Mouse (Mus musculus) kidney, postnatal 14 days (tissue): ENCODE measurements around the gene Hgfac.

Experiments used
- DNase-seq: peaks from one replicate; pipeline ENCODE4 v3.0.0; 2022; ENCODE audit warnings: mixed read lengths

Gene Hgfac

DNA sequence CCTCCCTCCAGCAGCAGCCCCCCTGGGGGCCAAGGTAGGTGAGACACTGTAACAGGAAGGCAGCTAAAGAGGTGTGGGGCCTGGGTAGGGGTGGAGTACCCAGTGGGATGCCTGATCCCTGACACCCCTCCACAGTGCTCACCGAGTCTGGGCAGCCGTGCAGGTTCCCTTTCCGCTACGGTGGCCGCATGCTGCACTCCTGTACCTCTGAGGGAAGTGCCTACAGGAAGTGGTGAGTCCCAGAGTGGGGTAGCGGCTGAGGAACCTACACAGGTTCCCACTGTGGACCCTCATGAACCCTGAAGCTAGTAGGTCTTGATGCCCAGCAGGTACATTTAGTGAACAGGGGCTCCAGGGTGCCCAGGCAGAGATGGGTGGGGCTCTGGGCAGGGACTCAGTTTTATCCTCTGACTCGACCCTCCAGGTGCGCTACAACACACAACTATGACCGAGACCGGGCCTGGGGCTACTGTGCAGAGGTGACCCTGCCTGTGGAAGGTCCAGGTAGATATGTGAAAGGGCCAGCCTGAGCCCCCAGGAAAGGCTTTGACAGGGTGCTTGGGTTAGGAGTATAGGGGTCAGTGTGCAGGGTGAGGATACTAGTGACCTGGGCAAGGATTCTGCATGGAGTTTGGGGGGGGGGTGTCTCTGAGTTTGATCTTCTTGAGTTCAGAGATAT is 1.3 kb downstream of the Hgfac start:
- DNase-seq, result no peak

DNA sequence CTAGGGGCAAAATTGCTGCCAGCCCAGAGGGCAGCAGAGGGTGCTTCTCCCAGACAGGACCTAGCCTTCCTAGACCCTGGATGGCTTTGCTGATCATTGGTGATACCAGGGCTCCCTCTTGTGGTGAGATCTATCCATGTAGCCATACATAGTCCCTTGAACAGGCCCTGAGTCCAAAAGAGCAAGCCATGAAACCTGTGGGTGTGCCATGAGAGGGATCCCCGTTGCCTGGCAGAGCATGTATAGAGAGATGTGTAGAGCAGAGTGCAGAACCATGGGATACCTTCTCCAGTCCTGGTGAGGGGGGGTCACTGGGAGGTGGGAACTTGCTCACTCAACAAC is 1.8 kb downstream of the Hgfac start:
- DNase-seq, result peak; percentile 89

GRCm38 (mm10) chr5:35050541-35050940 is 9.2 kb downstream of the Hgfac start:
- no peak for DNase-seq

DNA sequence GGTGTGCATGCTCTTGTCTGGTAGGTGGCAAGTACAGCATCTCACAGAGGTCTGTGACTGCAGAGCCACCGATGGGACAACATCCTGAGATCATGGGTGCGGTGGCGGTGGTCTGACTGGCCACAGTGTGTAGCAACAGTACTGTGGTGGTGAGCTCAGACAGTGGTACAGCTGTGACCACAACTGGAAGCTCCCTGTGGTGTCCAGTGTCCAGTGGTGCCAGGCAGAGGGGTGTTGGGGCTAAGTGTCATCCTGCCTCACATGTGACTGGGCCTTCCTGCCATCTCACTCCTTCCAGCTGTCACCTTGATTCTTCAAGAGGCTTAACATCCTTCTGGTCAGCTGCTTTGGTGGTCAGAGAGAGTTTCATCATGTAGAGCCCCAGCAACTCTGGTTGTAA is 13.3 kb downstream of the Hgfac start:
- no peak for DNase-seq

GRCm38 (mm10) chr5:35055076-35055475 is 13.8 kb downstream of the Hgfac start:
- peak; percentile 52 for DNase-seq

- DNase-seq, result peak; percentile 72
These were observed 15.5 kb downstream of the Hgfac start, which contains the start of gene Dok7 for GRCm38 (mm10) chr5:35056604-35057432. TSS of gene Dok7 (plus strand) at chr5:35056766.

DNA sequence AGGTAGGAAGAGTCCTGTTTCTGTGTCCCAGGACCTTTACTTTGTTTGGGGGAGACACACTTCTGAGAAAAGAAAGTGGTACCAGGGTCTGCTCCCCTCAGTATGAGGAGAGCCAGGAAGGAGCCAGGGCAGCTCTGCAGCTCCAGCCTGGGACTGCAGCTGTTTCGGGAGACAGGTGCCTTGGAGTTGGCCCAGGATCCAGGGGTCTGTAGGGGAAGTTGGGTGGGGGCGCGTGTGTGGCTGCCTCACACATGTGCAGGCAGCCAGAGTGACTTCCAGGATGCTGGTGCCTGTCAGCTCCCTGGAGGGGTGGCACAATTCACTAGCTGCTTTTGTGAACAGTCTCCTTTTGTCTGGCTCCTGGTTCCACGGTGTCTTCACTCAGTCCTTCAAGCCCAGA is 16.3 kb downstream of the Hgfac start:
- no peak for DNase-seq

GRCm38 (mm10) chr5:35058216-35058615 is 16.9 kb downstream of the Hgfac start:
- no peak for DNase-seq

- no peak for DNase-seq
These were observed 18.8 kb downstream of the Hgfac start for GRCm38 (mm10) chr5:35060098-35060497.

DNA sequence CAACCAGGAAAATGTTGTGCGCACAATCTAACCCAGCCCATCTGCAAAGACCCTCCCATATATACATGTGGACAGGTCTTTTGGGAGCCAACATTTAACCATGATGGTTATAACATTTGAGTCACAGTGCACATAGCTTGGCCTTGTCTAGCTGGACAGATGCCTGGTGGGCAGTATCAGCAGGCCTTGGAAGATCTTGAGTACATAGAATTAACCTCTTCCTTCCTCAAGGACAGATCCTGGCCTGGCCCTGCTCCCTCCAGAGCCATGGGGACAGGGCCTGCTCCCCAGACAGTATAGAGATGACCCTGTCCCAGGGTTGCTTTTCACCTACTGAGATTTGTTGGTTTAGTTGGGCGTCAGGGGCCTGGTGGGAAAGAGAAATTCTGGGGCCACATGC is 28.5 kb downstream of the Hgfac start:
- no peak for DNase-seq

DNA sequence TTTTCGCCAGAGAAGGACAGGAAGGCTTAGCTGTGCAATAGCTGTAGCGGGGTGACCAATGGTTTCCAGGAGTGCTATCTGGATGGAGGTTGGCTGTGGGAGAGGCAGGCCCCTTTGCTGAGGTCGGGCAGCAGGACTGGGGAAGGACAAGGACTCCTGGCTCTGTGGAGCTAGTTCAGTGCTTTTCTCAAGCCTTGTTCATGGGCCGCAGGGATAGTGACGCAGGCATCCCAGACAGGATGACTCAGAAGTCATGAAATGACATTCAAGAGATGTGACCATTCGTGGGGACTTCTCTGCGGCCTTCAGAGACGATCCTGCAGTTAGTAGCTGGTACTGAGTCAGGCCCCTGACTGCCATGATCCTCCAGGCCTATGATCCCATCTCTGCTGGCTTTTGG is 29.0 kb downstream of the Hgfac start:
- no peak for DNase-seq

- DNase-seq, result no peak
These were observed 29.6 kb downstream of the Hgfac start for GRCm38 (mm10) chr5:35070953-35071352.

GRCm38 (mm10) chr5:35071855-35072254 is 30.5 kb downstream of the Hgfac start:
- DNase-seq, result no peak

GRCm38 (mm10) chr5:35073235-35073634 is 31.9 kb downstream of the Hgfac start:
- no peak for DNase-seq

GRCm38 (mm10) chr5:35073992-35074391 is 32.7 kb downstream of the Hgfac start:
- DNase-seq, result no peak

DNA sequence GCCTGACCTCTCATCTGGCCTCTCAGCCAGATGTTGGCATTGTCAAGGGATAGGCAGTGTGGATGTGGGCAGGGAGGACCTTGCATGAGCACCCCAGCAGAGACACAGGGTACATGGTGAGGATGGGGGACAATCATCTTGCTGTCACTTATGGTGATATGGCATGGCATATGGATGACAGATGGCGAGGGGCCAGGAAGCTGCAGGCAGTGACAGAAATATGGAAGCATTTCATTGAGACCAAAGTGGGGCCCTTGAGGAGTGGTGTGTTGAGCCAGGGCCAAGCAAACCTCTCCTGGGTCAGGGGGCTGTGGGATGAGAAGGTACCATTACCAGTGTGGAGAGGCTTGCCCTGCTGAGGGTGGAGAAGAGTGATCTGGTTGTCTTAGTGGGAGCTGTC is 35.1 kb downstream of the Hgfac start:
- no peak for DNase-seq

GRCm38 (mm10) chr5:35079101-35079500 is 37.8 kb downstream of the Hgfac start:
- DNase-seq, result no peak

DNA sequence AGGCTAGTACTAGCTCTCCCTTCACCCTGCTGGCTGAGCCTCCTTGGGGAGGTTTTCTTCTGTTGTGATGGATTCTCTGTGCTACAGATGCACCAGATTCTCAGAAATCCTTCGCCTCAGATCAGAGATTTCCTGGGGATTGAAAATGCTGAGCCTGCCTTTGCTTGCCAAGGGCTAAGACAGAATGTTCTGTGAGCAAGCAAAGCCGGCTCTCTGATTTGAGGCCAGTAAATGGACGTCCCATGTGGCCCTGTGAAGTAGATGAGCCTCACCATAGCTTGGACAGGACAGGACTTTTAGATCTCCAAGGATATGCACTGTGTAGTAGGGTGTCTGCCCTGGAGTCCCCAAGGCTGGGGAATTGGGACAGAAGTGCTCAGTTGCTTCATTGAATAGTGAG is 43.6 kb downstream of the Hgfac start:
- DNase-seq, result no peak

GRCm38 (mm10) chr5:35088785-35089613 is 47.7 kb downstream of the Hgfac start:
- DNase-seq, result peak; percentile 70

- no peak for DNase-seq
These were observed 48.3 kb downstream of the Hgfac start for GRCm38 (mm10) chr5:35089614-35089963.

DNA sequence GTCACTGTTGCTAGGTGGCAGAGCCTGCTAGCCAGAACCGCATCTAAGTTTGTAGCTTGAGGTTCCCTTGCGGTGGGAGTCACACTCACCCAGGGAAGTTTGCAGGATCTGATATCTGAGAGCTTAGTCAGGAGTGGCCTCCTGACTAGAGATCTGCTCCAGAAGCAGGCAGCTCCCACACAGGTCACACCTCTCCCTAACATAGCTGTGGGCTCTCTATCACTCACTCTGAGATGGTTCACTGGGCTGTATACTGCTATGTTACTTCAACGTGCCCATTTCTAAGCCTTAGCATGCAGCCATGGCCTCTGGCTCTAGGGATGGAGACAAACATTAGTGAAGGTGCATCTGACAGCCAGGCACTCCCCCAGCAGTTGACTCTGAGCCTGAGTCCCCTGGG is 50.3 kb downstream of the Hgfac start:
- no peak for DNase-seq
